Mouse (Mus musculus) myocyte (in vitro differentiated cells): ENCODE measurements around the gene Casz1.

Experiments used
- CEBPB ChIP-seq: IDR thresholded peaks from 2 replicates; pipeline ENCODE4 v1.6.1; 2011; ENCODE audit warnings: mild to moderate bottlenecking, moderate library complexity; ENCODE audit not compliant: poor library complexity, insufficient read depth, severe bottlenecking
- POLR2AphosphoS2 ChIP-seq: IDR thresholded peaks from one replicate; pipeline ENCODE4 v1.6.1; 2011; ENCODE audit warnings: low read depth, control low read depth; ENCODE audit not compliant: insufficient read length

DNA sequence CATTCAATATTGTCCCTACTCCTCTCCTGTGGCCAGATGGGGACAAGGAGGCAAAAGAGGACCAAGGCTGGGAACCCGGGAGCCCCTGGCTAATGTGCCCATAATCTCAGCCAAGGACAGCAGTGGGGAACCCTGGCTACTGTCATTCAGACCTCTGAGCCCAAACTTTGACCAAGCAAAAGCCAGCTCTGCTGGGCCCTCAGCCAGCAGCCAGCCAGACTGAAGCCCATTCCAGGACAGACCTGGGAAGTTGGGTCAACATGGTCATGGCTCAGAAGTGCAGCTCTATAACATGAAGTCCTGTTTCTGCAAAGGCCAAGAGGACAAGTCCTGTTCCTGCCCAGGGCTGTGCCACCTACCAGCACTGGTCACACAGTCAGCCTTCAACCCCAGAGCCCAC is 157.9 kb downstream of the Casz1 start:
- no peak for TF ChIP-seq POLR2AphosphoS2
- TF ChIP-seq CEBPB = no peak
